Mouse (Mus musculus) MEL (cell line): Measurements from ENCODE around the gene Stat4.

Experiments
- CHD2 ChIP-seq: IDR thresholded peaks from 2 replicates; pipeline ENCODE4 v1.6.1; 2011; ENCODE audit warnings: low read length, improper control_type of control experiment
- CTCF ChIP-seq, 3 experiments: IDR thresholded peaks in 2 of 3; conservative IDR thresholded peaks in 1 of 3; 2 replicates each; pipeline ENCODE4 v1.5.1; 2011 to 2012; ENCODE audit warnings: low read length in 3 of 3, low read depth in 2 of 3, mild to moderate bottlenecking in 2 of 3, improper control_type of control experiment in 1 of 3, inconsistent platforms in 1 of 3, mixed read lengths in 1 of 3, moderate library complexity in 1 of 3; ENCODE audit not compliant: control insufficient read depth in 1 of 3, insufficient read depth in 1 of 3, poor library complexity in 1 of 3, severe bottlenecking in 1 of 3
- EP300 ChIP-seq, 2 experiments: IDR thresholded peaks; 2 replicates each; pipeline ENCODE4 v1.6.1; 2011; ENCODE audit warnings: improper control_type of control experiment in 2 of 2, low read length in 2 of 2, low read depth in 1 of 2, mild to moderate bottlenecking in 1 of 2
- ETS1 ChIP-seq: IDR thresholded peaks from 2 replicates; pipeline ENCODE4 v1.6.1; 2012; ENCODE audit warnings: low read depth, mild to moderate bottlenecking, inconsistent platforms, low read length, improper control_type of control experiment, moderate library complexity
- MAZ ChIP-seq: IDR thresholded peaks from 2 replicates; pipeline ENCODE4 v1.6.1; 2012; ENCODE audit warnings: low read depth, mild to moderate bottlenecking, inconsistent platforms, low read length, improper control_type of control experiment
- POLR2A ChIP-seq, 2 experiments: IDR thresholded peaks; 2 replicates each; pipeline ENCODE4 v1.6.1; 2011 to 2012; ENCODE audit warnings: low read length in 2 of 2, mild to moderate bottlenecking in 2 of 2, control low read depth in 1 of 2, improper control_type of control experiment in 1 of 2, low read depth in 1 of 2, moderate library complexity in 1 of 2; ENCODE audit not compliant: control insufficient read depth in 1 of 2, insufficient read depth in 1 of 2, poor library complexity in 1 of 2
- POLR2AphosphoS5 ChIP-seq: IDR thresholded peaks from 2 replicates; pipeline ENCODE4 v1.6.1; 2012; ENCODE audit warnings: low read depth, borderline replicate concordance, mild to moderate bottlenecking, inconsistent platforms, low read length, moderate library complexity, mixed read lengths
- USF1 ChIP-seq: IDR thresholded peaks from 2 replicates; pipeline ENCODE4 v1.6.1; 2014; ENCODE audit warnings: low read depth, mild to moderate bottlenecking, inconsistent platforms, low read length, improper control_type of control experiment, moderate library complexity
- ZMIZ1 ChIP-seq: IDR thresholded peaks from 2 replicates; pipeline ENCODE4 v1.6.1; 2012; ENCODE audit warnings: low read depth, mild to moderate bottlenecking, inconsistent platforms, low read length, improper control_type of control experiment, moderate library complexity

DNA sequence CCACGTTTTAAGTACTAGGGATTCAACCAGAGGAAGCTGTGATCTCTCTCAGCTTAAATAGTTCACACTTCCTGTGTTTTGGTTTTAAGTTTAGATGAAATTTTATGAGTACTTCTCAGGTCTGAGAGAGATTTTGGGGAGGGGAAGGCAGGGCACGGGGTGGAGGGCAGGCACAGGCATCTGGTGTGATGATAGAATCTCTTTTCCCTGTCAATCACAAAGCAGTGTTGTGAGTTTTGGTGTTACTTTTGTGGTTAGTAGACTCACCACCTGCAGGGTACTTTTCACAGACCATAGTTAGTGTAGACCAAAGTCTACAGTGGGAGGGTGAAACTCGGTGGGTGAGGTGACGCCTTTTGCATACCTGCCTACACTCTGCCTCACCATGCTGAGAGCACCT, 32.7 kb downstream of the Stat4 start:
- TF ChIP-seq CHD2, result no peak
- TF ChIP-seq EP300 (IDR thresholded peaks at IDR 0.05; ENCODE audit: low read depth in 1 of 2, low read length in 2 of 2), result no peak
- no peak for TF ChIP-seq USF1
- TF ChIP-seq ETS1, result no peak
- no peak for TF ChIP-seq CTCF (IDR thresholded peaks at IDR 0.05 in 2 of 3, conservative IDR thresholded peaks at IDR 0.05 in 1 of 3; ENCODE audit: control insufficient read depth in 1 of 3, insufficient read depth in 1 of 3, low read depth in 2 of 3, low read length in 3 of 3, poor library complexity in 1 of 3, severe bottlenecking in 1 of 3)
- no peak for TF ChIP-seq POLR2A (IDR thresholded peaks at IDR 0.05; ENCODE audit: control insufficient read depth in 1 of 2, insufficient read depth in 1 of 2, low read depth in 1 of 2, low read length in 2 of 2, poor library complexity in 1 of 2)
- no peak for TF ChIP-seq MAZ
- no peak for TF ChIP-seq ZMIZ1
- TF ChIP-seq POLR2AphosphoS5, result no peak
